Mouse (Mus musculus) neutrophil, adult 5-6 weeks (primary cell): ENCODE results near the gene Gm5624. TPM values are rescaled to one million over a fixed set of nuclear protein-coding genes. Genes with fewer than 3 reads are reported as not detected.
"Not testable (repeated sequence)": the region's sequence is repeated elsewhere in the genome, so short reads cannot be mapped to it uniquely, and the experiment has no call there.

ENCODE experiments used
- ATAC-seq: fragments of 151-379, 151-347 bp; 2 replicates; pipeline ENCODE4 v1.8.0; 2017; ENCODE audit warnings: mild to moderate bottlenecking, moderate TSS enrichment; ENCODE audit not compliant: insufficient number of reproducible peaks, poor library complexity, low FRiP score, severe bottlenecking; ENCODE audit errors: extremely low read depth
- total RNA-seq: library from RNA; stranded (forward); fragments of 200-1000 nt; gene quantifications from 2 replicates; pipeline ENCODE4 v1.2.3, GENCODE M21; 2017

Gm5624 gene
- not detected in 2 replicates for total RNA-seq

- not testable (repeated sequence) for ATAC-seq
Measured at GRCm38 (mm10) chr14:44627737-44628136, at the start of gene Gm5624. Gene Gm5624 (minus strand): TSS chr14:44627938.

GRCm38 (mm10) chr14:44591765-44592164 is 36.0 kb downstream of the Gm5624 start:
- not testable (repeated sequence) for ATAC-seq

- ATAC-seq: not testable (repeated sequence)
Measured at GRCm38 (mm10) chr14:44582853-44583252, 44.9 kb downstream of the Gm5624 start, which contains the start of gene Gm8247. Gene Gm8247 (plus strand): TSS chr14:44583153.

GRCm38 (mm10) chr14:44547961-44548360 is 79.8 kb downstream of the Gm5624 start:
- not testable (repeated sequence) for ATAC-seq

GRCm38 (mm10) chr14:44517976-44518375 is 109.8 kb downstream of the Gm5624 start, which contains the start of gene Gm17093:
Gene Gm17093 (plus strand): TSS chr14:44518276.
- not testable (repeated sequence) for ATAC-seq

Other genes starting within 250 kb of the Gm5624 start
- not detected in 2 replicates for gene Gm3371, start 217.2 kb downstream of the Gm5624 start, total RNA-seq
- gene Gm8232, start 194.3 kb downstream of the Gm5624 start, total RNA-seq: not detected in 2 replicates
- not detected in 2 replicates for gene BC061237, start 135.5 kb downstream of the Gm5624 start, total RNA-seq
- not detected in 2 replicates for gene Gm17093, start 109.7 kb downstream of the Gm5624 start, total RNA-seq
- not detected in 2 replicates for gene Gm8247, start 44.8 kb downstream of the Gm5624 start, total RNA-seq
- gene Gm8257, start 78.5 kb upstream of the Gm5624 start, total RNA-seq: not detected in 2 replicates
- not detected in 2 replicates for gene Gm8267, start 122.4 kb upstream of the Gm5624 start, total RNA-seq
- gene Ptgdr, start 231.4 kb upstream of the Gm5624 start, total RNA-seq: 0.37 TPM in 1 of 2 replicates, not detected in the other